Mouse (Mus musculus): ENCODE data around the gene Tubgcp2. TPM values are rescaled to one million over a fixed set of nuclear protein-coding genes. Genes with fewer than 3 reads are reported as not detected.

Tubgcp2 gene
- total and polyA plus RNA-seq, 3 experiments, result 42.5 to 50.4 (median 46.7) TPM

- dilution Hi-C loops (cut with MboI; ENCODE audit: extremely low pct_ligation_motif_present, extremely low pct_unique_long_range_greater_than_20kb, low sequenced_read_pairs), result no loop called here
- Histone ChIP-seq H3K4me1 (ENCODE audit: control insufficient read depth in 1 of 2, insufficient read depth in 2 of 2) (peaks cover 66 to 91% of the 10 kb centered on the region in 2 experiments), H3K9me3 (replicated peaks; ENCODE audit: low read length) (no peaks in the 10 kb centered on the region), H3K36me3 (replicated peaks in 1 of 2; ENCODE audit: control insufficient read depth in 1 of 2, insufficient read depth in 1 of 2, low read length in 1 of 2) (no peaks in the 10 kb centered on the region), H3K79me2 (replicated peaks; ENCODE audit: control insufficient read depth, extremely low read depth, insufficient read depth, poor library complexity, severe bottlenecking) (no peaks in the 10 kb centered on the region), H3K4me2 (ENCODE audit: insufficient read depth, low read depth, poor library complexity, severe bottlenecking) (peak overlapping the region; percentile 72; the same call in 1 of the 2 replicates), H3K9ac (ENCODE audit: insufficient read depth, low read depth) (peak overlapping the region; percentile 78), H3K4me3 (replicated peaks in 1 of 3; ENCODE audit: low read depth in 2 of 3, low read length in 2 of 3, poor library complexity in 1 of 3) (no peak overlapping the region), H3K27me3 (replicated peaks) (no peaks in the 10 kb centered on the region), H3K27ac (ENCODE audit: insufficient read depth, low read depth) (peak overlapping the region; percentile 94)
- peak; percentile 91 for DNase-seq (ENCODE audit: extremely low read depth)
- TF ChIP-seq NRF1 (IDR thresholded peaks at IDR 0.05; ENCODE audit: low read depth, low read length), result no peak
- no peak for TF ChIP-seq USF2 (conservative IDR thresholded peaks at IDR 0.05; ENCODE audit: low read depth, low read length)
- peak; percentile 79 for TF ChIP-seq BHLHE40 (IDR thresholded peaks at IDR 0.05; ENCODE audit: low read depth, low read length)
- 0 out of 2 replicates have a peak, but pooled peaks have one; percentile 10 for TF ChIP-seq JUN (IDR thresholded peaks at IDR 0.05; ENCODE audit: insufficient read depth, low read depth, low read length)
- TF ChIP-seq JUND (conservative IDR thresholded peaks at IDR 0.05; ENCODE audit: low read depth, low read length), result 0 out of 2 replicates have a peak, but pooled peaks have one; percentile 17
- TF ChIP-seq CHD2 (IDR thresholded peaks at IDR 0.05; ENCODE audit: low read length), result peak; percentile 85
- TF ChIP-seq PAX5 (IDR thresholded peaks at IDR 0.05; ENCODE audit: low read length), result no peak
- TF ChIP-seq TCF12 (IDR thresholded peaks at IDR 0.05; ENCODE audit: low read depth, low read length), result peak; percentile 93
- 0 out of 2 replicates have a peak, but pooled peaks have one; percentile 58 for TF ChIP-seq MAFK (IDR thresholded peaks at IDR 0.05; ENCODE audit: insufficient replicate concordance, low read length)
- TF ChIP-seq TBP (conservative IDR thresholded peaks at IDR 0.05; ENCODE audit: low read depth, low read length), result no peak
- TF ChIP-seq HCFC1 (IDR thresholded peaks at IDR 0.05; ENCODE audit: low read depth, low read length), result peak; percentile 37; the same call in 1 of the 2 replicates
- peak; percentile 70 for TF ChIP-seq MYC (IDR thresholded peaks at IDR 0.05; ENCODE audit: low read depth, low read length)
- no peak; the same call in 1 of the 2 replicates for TF ChIP-seq POLR2A (IDR thresholded peaks at IDR 0.05; ENCODE audit: low read depth, low read length)
- peak; percentile 78 for TF ChIP-seq MEF2A (IDR thresholded peaks at IDR 0.05; ENCODE audit: borderline replicate concordance, low read depth, low read length)
- peak; percentile 7; the same call in 1 of the 2 replicates for TF ChIP-seq MAX (IDR thresholded peaks at IDR 0.05; ENCODE audit: low read length)
- TF ChIP-seq KAT2A (IDR thresholded peaks at IDR 0.05; ENCODE audit: insufficient replicate concordance, low read length), result no peak
- peak; percentile 84 for TF ChIP-seq ETS1 (conservative IDR thresholded peaks at IDR 0.05; ENCODE audit: low read depth, low read length)
- peak; percentile 66 for TF ChIP-seq SIN3A (IDR thresholded peaks at IDR 0.05; ENCODE audit: low read length)
- peak; percentile 74; the same call in 1 of the 2 replicates for TF ChIP-seq CHD1 (IDR thresholded peaks at IDR 0.05; ENCODE audit: low read depth, low read length)
- TF ChIP-seq ZMIZ1 (IDR thresholded peaks at IDR 0.05; ENCODE audit: low read depth, low read length), result peak; percentile 51; the same call in 1 of the 2 replicates
- no peak for TF ChIP-seq ZKSCAN1 (IDR thresholded peaks at IDR 0.05; ENCODE audit: borderline replicate concordance, low read depth, low read length)
- no peak for TF ChIP-seq UBTF (IDR thresholded peaks at IDR 0.05; ENCODE audit: low read depth, low read length)
- TF ChIP-seq MXI1 (IDR thresholded peaks at IDR 0.05; ENCODE audit: low read depth, low read length), result 0 out of 2 replicates have a peak, but pooled peaks have one; percentile 65
- no peak for TF ChIP-seq CTCF (conservative IDR thresholded peaks at IDR 0.05 in 1 of 2, IDR thresholded peaks at IDR 0.05 in 1 of 2; ENCODE audit: low read depth in 2 of 2, low read length in 2 of 2)
- TF ChIP-seq EP300 (IDR thresholded peaks at IDR 0.05; ENCODE audit: low read length), result peak; percentile 86
- TF ChIP-seq RAD21 (IDR thresholded peaks at IDR 0.05; ENCODE audit: low read depth, low read length), result no peak; the same call in 1 of the 2 replicates
- TF ChIP-seq NELFE (IDR thresholded peaks at IDR 0.05; ENCODE audit: low read depth, low read length), result 0 out of 2 replicates have a peak, but pooled peaks have one; percentile 43
- TF ChIP-seq E2F4 (IDR thresholded peaks at IDR 0.05; ENCODE audit: insufficient replicate concordance, low read depth, low read length), result no peak
- TF ChIP-seq MAZ (IDR thresholded peaks at IDR 0.05; ENCODE audit: low read depth, low read length), result peak; percentile 92
- peak; percentile 56; the same call in 1 of the 2 replicates for TF ChIP-seq IRF4 (IDR thresholded peaks at IDR 0.05; ENCODE audit: low read depth, low read length)
- TF ChIP-seq RCOR1 (conservative IDR thresholded peaks at IDR 0.05; ENCODE audit: low read depth, low read length), result peak; percentile 67
- TF ChIP-seq ZC3H11A (IDR thresholded peaks at IDR 0.05; ENCODE audit: low read depth, low read length), result no peak
- peak; percentile 81 for TF ChIP-seq ZNF384 (IDR thresholded peaks at IDR 0.05; ENCODE audit: low read depth, low read length)
- TF ChIP-seq GABPA (IDR thresholded peaks at IDR 0.05; ENCODE audit: insufficient replicate concordance, low read depth, low read length), result no peak
- no peak for TF ChIP-seq POLR2AphosphoS2 (IDR thresholded peaks at IDR 0.05; ENCODE audit: low read depth, low read length)
- TF ChIP-seq ELF1 (IDR thresholded peaks at IDR 0.05; ENCODE audit: low read depth, low read length), result peak; percentile 86
- TF ChIP-seq SMC3 (IDR thresholded peaks at IDR 0.05; ENCODE audit: low read depth, low read length), result peak; percentile 14; the same call in 1 of the 2 replicates
- TF ChIP-seq USF1 (IDR thresholded peaks at IDR 0.05; ENCODE audit: low read depth, low read length), result no peak
- in situ Hi-C loops (cut with MboI; ENCODE audit: low pct_ligation_motif_present, low pct_unique_long_range_greater_than_20kb, low sequenced_read_pairs), result no loop called here
Measured at GRCm38 (mm10) chr7:139968428-139968827, 68.0 kb downstream of the Tubgcp2 start.

Data from CH12.LX (cell line).